Mouse (Mus musculus): ENCODE measurements at regions not wholly inside any gene's neighbourhood (a gene's known extent, or its start where the extent isn't known, plus 50 kb on each side); places are given as distances from the start of the nearest gene placed in this dataset.

DNA sequence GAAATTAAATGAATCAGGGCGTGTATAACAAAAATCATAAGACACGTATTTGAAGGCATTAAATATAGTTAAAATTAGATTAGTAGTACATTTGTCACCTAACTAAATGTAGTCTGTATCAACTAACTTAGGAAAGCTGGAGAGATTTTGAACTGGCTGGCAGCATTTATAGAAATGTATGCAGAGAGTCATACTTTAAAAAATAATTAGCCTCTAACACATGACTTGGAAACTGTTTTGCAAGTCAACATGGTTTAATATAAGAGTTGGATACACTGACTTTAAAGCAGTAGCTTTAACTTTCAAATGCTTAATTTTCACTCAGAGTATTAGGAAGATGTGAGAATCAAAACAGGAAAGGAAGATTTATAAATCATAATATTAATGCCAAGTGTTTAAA, 439.1 kb upstream of the Ccnh start:
- no peak overlapping the region for H3K9ac ChIP-seq (ENCODE audit: insufficient read depth, low read depth, low read length, poor library complexity, severe bottlenecking)
- DNase-seq (ENCODE audit: low read depth, low spot score): no peak
- TF ChIP-seq CHD2 (IDR thresholded peaks at IDR 0.05; ENCODE audit: low read depth, low read length) (no peak), ZC3H11A (IDR thresholded peaks at IDR 0.05; ENCODE audit: borderline replicate concordance, low read depth, low read length) (no peak), ZNF384 (IDR thresholded peaks at IDR 0.05; ENCODE audit: low read depth, low read length) (no peak), HCFC1 (IDR thresholded peaks at IDR 0.05; ENCODE audit: borderline replicate concordance, insufficient read depth, low read length) (no peak), MAFK (IDR thresholded peaks at IDR 0.05; ENCODE audit: insufficient read depth, low read depth, low read length) (no peak)
- H3K4me1 ChIP-seq (ENCODE audit: control insufficient read depth in 2 of 2, insufficient read depth in 2 of 2, low read length in 2 of 2, poor library complexity in 1 of 2): peaks cover 0 to 2% of the 10 kb centered on the region in 2 experiments; a peak in 1 of 4 replicates
- in situ Hi-C loops (cut with MboI; ENCODE audit: low sequenced_read_pairs in 2 of 2, unreplicated experiment in 2 of 2): loop anchor here (25.0 kb wide), 2 partner anchors 1038 to 1088 kb away; no protein-coding TSS in a partner anchor
- no peaks in the 10 kb centered on the region for H3K36me3 ChIP-seq (ENCODE audit: control insufficient read depth, insufficient read depth, low read length, poor library complexity, severe bottlenecking)
- no peak overlapping the region for H3K4me3 ChIP-seq (ENCODE audit: insufficient read depth in 1 of 2, low read depth in 1 of 2, low read length in 2 of 2, poor library complexity in 1 of 2, severe bottlenecking in 1 of 2)
- H3K9me3 ChIP-seq (ENCODE audit: control insufficient read depth, insufficient read depth, low read depth, low read length): no peaks in the 10 kb centered on the region
- no peak overlapping the region for H3K27ac ChIP-seq (ENCODE audit: insufficient read depth, low read depth, low read length, poor library complexity, severe bottlenecking)

DNA sequence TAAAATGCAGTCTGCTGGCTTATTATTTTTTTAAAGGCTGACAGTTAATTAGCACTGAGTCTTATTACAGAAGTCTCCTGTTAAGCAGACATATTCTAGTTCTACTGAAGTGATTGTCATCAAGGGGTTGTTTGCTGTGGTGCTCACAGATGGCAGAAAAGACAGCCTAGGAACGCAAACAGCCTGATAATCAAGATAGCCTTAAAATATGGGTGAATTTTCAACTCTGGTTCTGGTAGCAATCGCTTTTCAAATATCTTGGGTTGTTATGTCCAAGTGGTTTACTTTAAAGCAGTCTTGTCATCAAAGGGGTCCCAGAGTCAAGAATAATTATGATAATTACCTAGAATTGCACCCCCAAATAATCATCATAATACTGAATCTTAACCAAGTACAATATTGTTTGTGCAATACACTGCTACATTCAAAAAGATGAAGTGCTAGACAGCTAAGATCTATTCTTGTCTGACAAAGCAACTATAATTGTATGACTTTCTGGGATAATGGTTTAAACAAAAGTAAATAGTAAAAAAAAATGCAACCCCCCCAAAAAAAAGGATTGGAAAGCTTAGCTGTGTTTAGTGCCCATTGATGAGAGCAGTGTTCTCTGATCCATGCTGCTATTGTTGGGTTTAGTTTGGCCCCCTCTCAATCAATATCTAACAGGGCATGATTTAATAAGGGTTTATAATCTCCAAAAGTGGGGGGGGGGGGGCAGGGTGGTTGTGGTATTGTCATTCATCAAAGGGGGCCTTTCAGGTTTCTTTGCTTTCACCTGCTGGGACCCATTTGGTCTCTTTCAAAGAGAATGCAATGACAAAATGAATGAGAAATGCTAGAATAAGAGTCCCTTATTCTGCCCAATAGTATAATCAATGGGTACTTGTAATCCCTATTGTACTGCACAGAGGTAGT, 437.4 kb upstream of the Ccnh start:
- no peak overlapping the region for H3K9ac ChIP-seq (ENCODE audit: insufficient read depth, low read depth, low read length, poor library complexity, severe bottlenecking)
- H3K27ac ChIP-seq (ENCODE audit: insufficient read depth, low read depth, low read length, poor library complexity, severe bottlenecking): no peak overlapping the region
- H3K9me3 ChIP-seq (ENCODE audit: control insufficient read depth, insufficient read depth, low read depth, low read length): no peaks in the 10 kb centered on the region
- H3K4me3 ChIP-seq (ENCODE audit: insufficient read depth in 1 of 2, low read depth in 1 of 2, low read length in 2 of 2, poor library complexity in 1 of 2, severe bottlenecking in 1 of 2): no peak overlapping the region
- in situ Hi-C loops (cut with MboI; ENCODE audit: low sequenced_read_pairs in 2 of 2, unreplicated experiment in 2 of 2): loop anchor here (25.0 kb wide), 2 partner anchors 1040 to 1090 kb away; no protein-coding TSS in a partner anchor
- no peaks in the 10 kb centered on the region for H3K36me3 ChIP-seq (ENCODE audit: control insufficient read depth, insufficient read depth, low read length, poor library complexity, severe bottlenecking)
- TF ChIP-seq HCFC1 (IDR thresholded peaks at IDR 0.05; ENCODE audit: borderline replicate concordance, insufficient read depth, low read length) (no peak), CHD2 (IDR thresholded peaks at IDR 0.05; ENCODE audit: low read depth, low read length) (no peak), ZC3H11A (IDR thresholded peaks at IDR 0.05; ENCODE audit: borderline replicate concordance, low read depth, low read length) (no peak), ZNF384 (IDR thresholded peaks at IDR 0.05; ENCODE audit: low read depth, low read length) (no peak), MAFK (IDR thresholded peaks at IDR 0.05; ENCODE audit: insufficient read depth, low read depth, low read length) (no peak)
- H3K4me1 ChIP-seq (ENCODE audit: control insufficient read depth in 2 of 2, insufficient read depth in 2 of 2, low read length in 2 of 2, poor library complexity in 1 of 2): peaks cover 0 to 2% of the 10 kb centered on the region in 2 experiments; a peak in 1 of 4 replicates
- no peak for DNase-seq (ENCODE audit: low read depth, low spot score)

DNA sequence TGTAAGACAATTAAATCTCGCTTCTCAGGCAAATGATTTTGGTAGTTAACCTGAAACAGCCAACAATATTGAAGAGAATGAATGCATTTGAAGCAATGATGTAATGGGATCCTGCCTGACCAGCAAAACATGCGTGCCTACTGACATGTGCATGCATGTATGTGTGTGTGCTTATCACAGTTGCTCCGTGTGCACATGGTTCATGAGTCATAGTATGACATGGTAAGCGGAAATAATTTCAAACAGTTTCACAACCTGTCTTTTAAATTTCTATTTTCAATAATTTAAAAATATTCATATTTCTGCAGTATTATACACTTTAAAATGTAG, 436.8 kb upstream of the Ccnh start:
- no peak overlapping the region for H3K4me3 ChIP-seq (ENCODE audit: insufficient read depth in 1 of 2, low read depth in 1 of 2, low read length in 2 of 2, poor library complexity in 1 of 2, severe bottlenecking in 1 of 2)
- H3K9me3 ChIP-seq (ENCODE audit: control insufficient read depth, insufficient read depth, low read depth, low read length): no peaks in the 10 kb centered on the region
- no peaks in the 10 kb centered on the region for H3K36me3 ChIP-seq (ENCODE audit: control insufficient read depth, insufficient read depth, low read length, poor library complexity, severe bottlenecking)
- DNase-seq (ENCODE audit: low read depth, low spot score): no peak
- in situ Hi-C loops (cut with MboI; ENCODE audit: low sequenced_read_pairs in 2 of 2, unreplicated experiment in 2 of 2): loop anchor here (25.0 kb wide), 2 partner anchors 1040 to 1090 kb away; no protein-coding TSS in a partner anchor
- TF ChIP-seq HCFC1 (IDR thresholded peaks at IDR 0.05; ENCODE audit: borderline replicate concordance, insufficient read depth, low read length): no peak
- no peak for TF ChIP-seq ZC3H11A (IDR thresholded peaks at IDR 0.05; ENCODE audit: borderline replicate concordance, low read depth, low read length)
- TF ChIP-seq CHD2 (IDR thresholded peaks at IDR 0.05; ENCODE audit: low read depth, low read length): no peak
- no peak for TF ChIP-seq MAFK (IDR thresholded peaks at IDR 0.05; ENCODE audit: insufficient read depth, low read depth, low read length)
- TF ChIP-seq ZNF384 (IDR thresholded peaks at IDR 0.05; ENCODE audit: low read depth, low read length): no peak
- H3K27ac ChIP-seq (ENCODE audit: insufficient read depth, low read depth, low read length, poor library complexity, severe bottlenecking): no peak overlapping the region
- H3K4me1 ChIP-seq (ENCODE audit: control insufficient read depth in 2 of 2, insufficient read depth in 2 of 2, low read length in 2 of 2, poor library complexity in 1 of 2): peaks cover 0 to 2% of the 10 kb centered on the region in 2 experiments; a peak in 1 of 4 replicates
- no peak overlapping the region for H3K9ac ChIP-seq (ENCODE audit: insufficient read depth, low read depth, low read length, poor library complexity, severe bottlenecking)

DNA sequence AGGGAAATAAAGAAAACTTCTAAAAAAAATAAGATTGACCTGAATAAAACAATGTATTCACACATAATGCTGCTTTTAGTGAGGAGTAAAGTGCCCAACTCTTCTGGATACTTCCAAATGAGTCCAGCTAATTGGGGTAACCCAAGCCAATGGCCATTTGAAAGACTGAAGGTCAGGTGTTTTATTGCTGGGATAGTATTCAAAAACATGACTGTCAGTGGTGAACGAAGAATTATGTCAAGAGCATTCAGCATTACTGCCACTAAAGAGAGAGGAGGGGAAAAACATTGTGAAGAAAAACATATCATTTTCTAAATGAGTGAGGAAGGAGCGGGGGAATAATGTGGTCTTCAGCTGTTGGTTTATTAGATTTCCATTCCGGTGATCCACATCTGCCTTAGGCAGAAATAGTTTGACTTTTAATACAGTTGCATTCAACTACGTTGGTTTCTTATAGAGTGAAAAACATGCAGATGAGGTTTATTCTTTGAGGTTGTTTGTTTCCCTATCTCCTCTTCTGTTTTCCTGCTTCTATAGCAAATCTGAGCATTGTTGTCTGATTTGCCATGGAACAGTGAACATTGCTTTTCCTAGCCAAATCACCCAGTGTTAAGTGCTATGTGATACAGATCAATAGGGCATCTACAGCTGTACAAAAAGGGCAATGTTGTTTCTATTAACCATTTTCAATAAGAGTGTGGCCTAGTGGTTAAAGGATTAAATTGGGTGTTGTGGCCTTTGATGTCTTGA, 435.3 kb upstream of the Ccnh start:
- H3K9me3 ChIP-seq (ENCODE audit: control insufficient read depth, insufficient read depth, low read depth, low read length): no peaks in the 10 kb centered on the region

More for the DNA sequence above, 435.3 kb upstream of the Ccnh start:
- no peak for TF ChIP-seq HCFC1 (IDR thresholded peaks at IDR 0.05; ENCODE audit: borderline replicate concordance, insufficient read depth, low read length)
- no peak for TF ChIP-seq CHD2 (IDR thresholded peaks at IDR 0.05; ENCODE audit: low read depth, low read length)
- no peak for TF ChIP-seq MAFK (IDR thresholded peaks at IDR 0.05; ENCODE audit: insufficient read depth, low read depth, low read length)
- no peak for TF ChIP-seq ZC3H11A (IDR thresholded peaks at IDR 0.05; ENCODE audit: borderline replicate concordance, low read depth, low read length)
- no peak for DNase-seq (ENCODE audit: low read depth, low spot score)
- H3K4me3 ChIP-seq (ENCODE audit: insufficient read depth in 1 of 2, low read depth in 1 of 2, low read length in 2 of 2, poor library complexity in 1 of 2, severe bottlenecking in 1 of 2): no peak overlapping the region
- in situ Hi-C loops (cut with MboI; ENCODE audit: low sequenced_read_pairs in 2 of 2, unreplicated experiment in 2 of 2): loop anchor here (25.0 kb wide), 2 partner anchors 1042 to 1092 kb away; no protein-coding TSS in a partner anchor
- no peak overlapping the region for H3K9ac ChIP-seq (ENCODE audit: insufficient read depth, low read depth, low read length, poor library complexity, severe bottlenecking)
- H3K27ac ChIP-seq (ENCODE audit: insufficient read depth, low read depth, low read length, poor library complexity, severe bottlenecking): no peak overlapping the region
- H3K4me1 ChIP-seq (ENCODE audit: control insufficient read depth in 2 of 2, insufficient read depth in 2 of 2, low read length in 2 of 2, poor library complexity in 1 of 2): peaks cover 0 to 2% of the 10 kb centered on the region in 2 experiments; a peak in 1 of 4 replicates
- no peaks in the 10 kb centered on the region for H3K36me3 ChIP-seq (ENCODE audit: control insufficient read depth, insufficient read depth, low read length, poor library complexity, severe bottlenecking)

Measured in ES-E14 (cell line).